Mouse (Mus musculus) testis, postnatal 14 days (tissue): ENCODE results near the gene Ghrl.
"Not testable (repeated sequence)": the region's sequence is repeated elsewhere in the genome, so short reads cannot be mapped to it uniquely, and the experiment has no call there.

Experiments
- DNase-seq: peaks from one replicate; pipeline ENCODE4 v3.0.0; 2021; ENCODE audit warnings: low spot score

The Ghrl gene

GRCm38 (mm10) chr6:113696582-113697221 is 23.0 kb downstream of the Ghrl start, which contains the start of gene Tatdn2:
Gene Tatdn2, plus strand, starts transcription at chr6:113697050.
- DNase-seq, result peak; percentile 99

- DNase-seq, result no peak
Measured at GRCm38 (mm10) chr6:113695766-113696355, 23.8 kb downstream of the Ghrl start.

GRCm38 (mm10) chr6:113695203-113695602 is 24.5 kb downstream of the Ghrl start:
- no peak for DNase-seq

- DNase-seq, result no peak
Measured at GRCm38 (mm10) chr6:113693377-113693776, 26.3 kb downstream of the Ghrl start.

- DNase-seq, result no peak
Measured at GRCm38 (mm10) chr6:113692661-113693133, 27.0 kb downstream of the Ghrl start.

- DNase-seq, result no peak
Measured at GRCm38 (mm10) chr6:113691084-113691462, 28.6 kb downstream of the Ghrl start.

GRCm38 (mm10) chr6:113690400-113691083 is 29.1 kb downstream of the Ghrl start:
- DNase-seq, result peak; percentile 57

GRCm38 (mm10) chr6:113690008-113690399 is 29.7 kb downstream of the Ghrl start:
- no peak for DNase-seq

- no peak for DNase-seq
Measured at GRCm38 (mm10) chr6:113686551-113687125, 33.0 kb downstream of the Ghrl start.

GRCm38 (mm10) chr6:113683081-113683825 is 36.4 kb downstream of the Ghrl start:
- no peak for DNase-seq

GRCm38 (mm10) chr6:113681271-113681670 is 38.4 kb downstream of the Ghrl start:
- DNase-seq, result peak; percentile 65

GRCm38 (mm10) chr6:113679993-113680566 is 39.6 kb downstream of the Ghrl start:
- no peak for DNase-seq

- DNase-seq, result no peak
Measured at GRCm38 (mm10) chr6:113678246-113679012, 41.3 kb downstream of the Ghrl start.

- DNase-seq, result no peak
Measured at GRCm38 (mm10) chr6:113677070-113677734, 42.5 kb downstream of the Ghrl start.

GRCm38 (mm10) chr6:113675991-113676390 is 43.7 kb downstream of the Ghrl start:
- DNase-seq, result no peak

- no peak for DNase-seq
Measured at GRCm38 (mm10) chr6:113675234-113675633, 44.4 kb downstream of the Ghrl start.

GRCm38 (mm10) chr6:113672989-113673388 is 46.7 kb downstream of the Ghrl start:
- no peak for DNase-seq

- not testable (repeated sequence) for DNase-seq
Measured at GRCm38 (mm10) chr6:113672029-113672428, 47.7 kb downstream of the Ghrl start.

- DNase-seq, result no peak
Measured at GRCm38 (mm10) chr6:113669821-113670220, 49.9 kb downstream of the Ghrl start.
